Mouse (Mus musculus) B cell, adult 2 months (primary cell): ENCODE data around the gene Pdgfa.

Source experiments
- DNase-seq, 2 experiments: peaks; one replicate each; pipeline ENCODE4 v3.0.0; 2022

Gene Pdgfa

GRCm38 (mm10) chr5:138994786-138995720, 2.1 kb downstream of the Pdgfa start:
- DNase-seq, result no peak

- DNase-seq, result no peak
These were observed 2.9 kb downstream of the Pdgfa start for GRCm38 (mm10) chr5:138994108-138994785.

GRCm38 (mm10) chr5:138993371-138994107, 3.6 kb downstream of the Pdgfa start:
- DNase-seq, result no peak

GRCm38 (mm10) chr5:138992611-138993370, 4.4 kb downstream of the Pdgfa start:
- DNase-seq, result no peak

- DNase-seq, result no peak
These were observed 5.4 kb downstream of the Pdgfa start for GRCm38 (mm10) chr5:138991734-138992133.

GRCm38 (mm10) chr5:138990659-138991380, 6.3 kb downstream of the Pdgfa start:
- no peak for DNase-seq

- DNase-seq, result no peak
These were observed 7.6 kb downstream of the Pdgfa start for GRCm38 (mm10) chr5:138989567-138989966.

GRCm38 (mm10) chr5:138988764-138989163, 8.4 kb downstream of the Pdgfa start:
- DNase-seq, result no peak

- DNase-seq, result no peak
These were observed 9.2 kb downstream of the Pdgfa start for GRCm38 (mm10) chr5:138987994-138988393.

GRCm38 (mm10) chr5:138981921-138982320, 15.2 kb downstream of the Pdgfa start:
- no peak for DNase-seq

- no peak for DNase-seq
These were observed 16.6 kb downstream of the Pdgfa start for GRCm38 (mm10) chr5:138980608-138981007.

GRCm38 (mm10) chr5:138979840-138980239, 17.3 kb downstream of the Pdgfa start:
- DNase-seq, result no peak

- DNase-seq, result no peak
These were observed 19.4 kb downstream of the Pdgfa start for GRCm38 (mm10) chr5:138977759-138978158.

- DNase-seq, result no peak
These were observed 22.2 kb downstream of the Pdgfa start for GRCm38 (mm10) chr5:138974911-138975485.

GRCm38 (mm10) chr5:138973480-138973879, 23.7 kb downstream of the Pdgfa start:
- DNase-seq, result no peak

GRCm38 (mm10) chr5:138971405-138971804, 25.8 kb downstream of the Pdgfa start:
- no peak for DNase-seq

- DNase-seq, result no peak
These were observed 27.1 kb downstream of the Pdgfa start for GRCm38 (mm10) chr5:138970056-138970490.

- no peak for DNase-seq
These were observed 31.0 kb downstream of the Pdgfa start for GRCm38 (mm10) chr5:138966033-138966724.

- DNase-seq, result no peak
These were observed 31.6 kb downstream of the Pdgfa start for GRCm38 (mm10) chr5:138965590-138965989.

GRCm38 (mm10) chr5:138956427-138956833, 40.7 kb downstream of the Pdgfa start:
- no peak for DNase-seq

- no peak for DNase-seq
These were observed 43.2 kb downstream of the Pdgfa start for GRCm38 (mm10) chr5:138953986-138954385.
